Mouse (Mus musculus): ENCODE measurements around the gene 4930558K02Rik. TPM values are rescaled to one million over a fixed set of nuclear protein-coding genes. Genes with fewer than 3 reads are reported as not detected.

Gene 4930558K02Rik
- total and polyA plus RNA-seq, 3 experiments: not detected

DNA sequence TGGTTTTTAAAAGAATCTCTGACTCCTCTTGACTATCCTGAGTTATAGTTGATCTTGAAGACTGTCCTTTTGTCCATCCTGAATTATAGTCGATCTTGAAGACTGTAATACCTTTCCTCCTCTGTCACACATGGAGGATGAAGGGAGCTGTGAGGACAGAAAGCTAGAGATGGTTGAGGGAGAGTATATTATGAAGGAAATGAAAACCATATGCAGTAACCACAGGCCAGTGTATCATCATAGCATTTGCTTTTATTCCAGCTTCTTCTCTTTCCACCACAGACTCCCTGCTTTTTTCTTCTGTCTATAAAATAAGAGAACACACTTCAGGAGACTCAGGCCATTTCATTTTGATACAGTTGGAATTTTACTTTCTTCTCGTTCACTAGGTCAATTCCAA, 610 bp upstream of the 4930558K02Rik start:
- Histone ChIP-seq H3K9me3 (replicated peaks; ENCODE audit: low read length) (no peaks in the 10 kb centered on the region), H3K4me1 (ENCODE audit: control insufficient read depth in 1 of 2, insufficient read depth in 2 of 2) (peaks cover 4 to 29% of the 10 kb centered on the region in 2 experiments; a peak in 3 of 4 replicates), H3K4me2 (ENCODE audit: insufficient read depth, low read depth, poor library complexity, severe bottlenecking) (no peak overlapping the region), H3K4me3 (replicated peaks in 1 of 3; ENCODE audit: low read depth in 2 of 3, low read length in 2 of 3, poor library complexity in 1 of 3) (no peak overlapping the region), H3K9ac (ENCODE audit: insufficient read depth, low read depth) (no peak overlapping the region), H3K27ac (ENCODE audit: insufficient read depth, low read depth) (no peak overlapping the region), H3K27me3 (replicated peaks) (no peaks in the 10 kb centered on the region), H3K79me2 (replicated peaks; ENCODE audit: control insufficient read depth, extremely low read depth, insufficient read depth, poor library complexity, severe bottlenecking) (no peaks in the 10 kb centered on the region), H3K36me3 (replicated peaks in 1 of 2; ENCODE audit: control insufficient read depth in 1 of 2, insufficient read depth in 1 of 2, low read length in 1 of 2) (no peaks in the 10 kb centered on the region)
- in situ Hi-C loops (cut with MboI; ENCODE audit: low pct_ligation_motif_present, low pct_unique_long_range_greater_than_20kb, low sequenced_read_pairs): no loop called here
- DNase-seq (ENCODE audit: extremely low read depth): no peak
- TF ChIP-seq ETS1 (conservative IDR thresholded peaks at IDR 0.05; ENCODE audit: low read depth, low read length) (no peak), NELFE (IDR thresholded peaks at IDR 0.05; ENCODE audit: low read depth, low read length) (no peak), CHD1 (IDR thresholded peaks at IDR 0.05; ENCODE audit: low read depth, low read length) (no peak), E2F4 (IDR thresholded peaks at IDR 0.05; ENCODE audit: insufficient replicate concordance, low read depth, low read length) (no peak), MEF2A (IDR thresholded peaks at IDR 0.05; ENCODE audit: borderline replicate concordance, low read depth, low read length) (no peak), USF2 (conservative IDR thresholded peaks at IDR 0.05; ENCODE audit: low read depth, low read length) (no peak), GABPA (IDR thresholded peaks at IDR 0.05; ENCODE audit: insufficient replicate concordance, low read depth, low read length) (no peak), SIN3A (IDR thresholded peaks at IDR 0.05; ENCODE audit: low read length) (no peak), ZC3H11A (IDR thresholded peaks at IDR 0.05; ENCODE audit: low read depth, low read length) (no peak), TBP (conservative IDR thresholded peaks at IDR 0.05; ENCODE audit: low read depth, low read length) (no peak), IRF4 (IDR thresholded peaks at IDR 0.05; ENCODE audit: low read depth, low read length) (no peak), POLR2A (IDR thresholded peaks at IDR 0.05; ENCODE audit: low read depth, low read length) (no peak), MXI1 (IDR thresholded peaks at IDR 0.05; ENCODE audit: low read depth, low read length) (no peak), PAX5 (IDR thresholded peaks at IDR 0.05; ENCODE audit: low read length) (no peak), MYC (IDR thresholded peaks at IDR 0.05; ENCODE audit: low read depth, low read length) (no peak), MAZ (IDR thresholded peaks at IDR 0.05; ENCODE audit: low read depth, low read length) (no peak), JUND (conservative IDR thresholded peaks at IDR 0.05; ENCODE audit: low read depth, low read length) (no peak), UBTF (IDR thresholded peaks at IDR 0.05; ENCODE audit: low read depth, low read length) (no peak)
- dilution Hi-C loops (cut with MboI; ENCODE audit: extremely low pct_ligation_motif_present, extremely low pct_unique_long_range_greater_than_20kb, low sequenced_read_pairs): no loop called here

DNA sequence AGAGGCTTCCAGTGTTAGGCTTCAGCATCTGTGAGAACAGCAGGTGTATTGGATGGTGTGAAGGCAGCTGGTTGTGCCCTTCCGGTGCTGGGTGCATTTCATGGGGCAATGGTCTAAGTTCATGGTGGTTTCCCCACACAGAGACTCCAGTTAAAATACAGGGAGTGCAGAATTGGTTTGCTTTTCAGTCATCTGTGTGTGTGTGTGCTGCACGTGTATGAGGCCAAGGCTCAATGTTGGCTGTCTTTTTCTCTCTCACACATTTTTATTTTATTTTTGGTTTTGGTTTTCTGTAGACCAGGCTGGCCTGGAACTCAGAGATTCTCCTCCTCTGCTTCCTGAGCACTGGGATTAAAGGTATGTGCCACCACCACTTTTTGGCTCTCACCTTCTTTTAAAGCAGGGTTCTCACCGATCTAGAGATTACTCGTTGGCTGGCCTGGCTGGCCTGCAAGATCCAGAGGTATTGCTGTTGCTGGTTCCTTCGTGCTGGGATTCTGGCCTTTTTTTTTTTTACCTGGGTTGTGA, 1.2 kb downstream of the 4930558K02Rik start:
- Histone ChIP-seq H3K9ac (ENCODE audit: insufficient read depth, low read depth) (no peak overlapping the region), H3K4me2 (ENCODE audit: insufficient read depth, low read depth, poor library complexity, severe bottlenecking) (no peak overlapping the region), H3K27me3 (replicated peaks) (no peaks in the 10 kb centered on the region), H3K4me1 (ENCODE audit: control insufficient read depth in 1 of 2, insufficient read depth in 2 of 2) (peaks cover 4 to 46% of the 10 kb centered on the region in 2 experiments; a peak in 3 of 4 replicates), H3K4me3 (replicated peaks in 1 of 3; ENCODE audit: low read depth in 2 of 3, low read length in 2 of 3, poor library complexity in 1 of 3) (no peak overlapping the region), H3K36me3 (replicated peaks in 1 of 2; ENCODE audit: control insufficient read depth in 1 of 2, insufficient read depth in 1 of 2, low read length in 1 of 2) (no peaks in the 10 kb centered on the region), H3K79me2 (replicated peaks; ENCODE audit: control insufficient read depth, extremely low read depth, insufficient read depth, poor library complexity, severe bottlenecking) (no peaks in the 10 kb centered on the region), H3K27ac (ENCODE audit: insufficient read depth, low read depth) (no peak overlapping the region), H3K9me3 (replicated peaks; ENCODE audit: low read length) (no peaks in the 10 kb centered on the region)
- TF ChIP-seq TCF12 (IDR thresholded peaks at IDR 0.05; ENCODE audit: low read depth, low read length) (0 out of 2 replicates have a peak, but pooled peaks have one; percentile 50), ZC3H11A (IDR thresholded peaks at IDR 0.05; ENCODE audit: low read depth, low read length) (no peak), BHLHE40 (IDR thresholded peaks at IDR 0.05; ENCODE audit: low read depth, low read length) (peak; percentile 92), ZNF384 (IDR thresholded peaks at IDR 0.05; ENCODE audit: low read depth, low read length) (no peak), IRF4 (IDR thresholded peaks at IDR 0.05; ENCODE audit: low read depth, low read length) (peak; percentile 73), ETS1 (conservative IDR thresholded peaks at IDR 0.05; ENCODE audit: low read depth, low read length) (no peak), ELF1 (IDR thresholded peaks at IDR 0.05; ENCODE audit: low read depth, low read length) (0 out of 2 replicates have a peak, but pooled peaks have one; percentile 14), MAX (IDR thresholded peaks at IDR 0.05; ENCODE audit: low read length) (peak; percentile 36; the same call in 1 of the 2 replicates), TBP (conservative IDR thresholded peaks at IDR 0.05; ENCODE audit: low read depth, low read length) (0 out of 2 replicates have a peak, but pooled peaks have one; percentile 43)
- DNase-seq (ENCODE audit: extremely low read depth): no peak
- in situ Hi-C loops (cut with MboI; ENCODE audit: low pct_ligation_motif_present, low pct_unique_long_range_greater_than_20kb, low sequenced_read_pairs): no loop called here
- dilution Hi-C loops (cut with MboI; ENCODE audit: extremely low pct_ligation_motif_present, extremely low pct_unique_long_range_greater_than_20kb, low sequenced_read_pairs): no loop called here
